Mouse (Mus musculus): ENCODE data around the gene Epop.
"Not testable (repeated sequence)": the region's sequence is repeated elsewhere in the genome, so short reads cannot be mapped to it uniquely, and the experiment has no call there.

DNA sequence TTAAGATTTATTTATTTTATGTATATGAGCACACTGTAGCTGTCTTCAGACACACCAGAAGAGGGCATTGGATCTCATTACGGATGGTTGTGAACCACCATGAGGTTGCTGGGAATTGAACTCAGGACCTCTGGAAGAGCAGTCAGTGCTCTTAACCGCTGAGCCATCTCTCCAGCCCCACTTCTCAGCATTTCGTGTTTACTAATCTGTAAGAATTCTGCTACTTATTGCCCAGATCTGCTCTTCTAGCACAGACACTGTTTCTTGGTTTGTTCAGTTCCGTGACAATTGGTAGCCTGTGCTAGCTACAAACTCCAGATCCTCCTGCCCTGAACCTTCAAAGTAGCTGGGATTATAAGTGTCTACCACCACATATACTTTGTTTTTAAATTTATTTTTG is 2.9 kb upstream of the Epop start:
- TF ChIP-seq CTCF (IDR thresholded peaks at IDR 0.05; ENCODE audit: control insufficient read depth, insufficient read depth, insufficient replicate concordance, low read depth, low read length); POLR2A (IDR thresholded peaks at IDR 0.05; ENCODE audit: control insufficient read depth, low read depth, low read length): not testable (repeated sequence)

Data from testis, adult 2 months (tissue).